Mouse (Mus musculus) kidney, adult 2 months (tissue): ENCODE results near the gene Fam110c.

Experiments used
- CTCF ChIP-seq: fragments of 200-500 bp; conservative IDR thresholded peaks from 2 replicates; pipeline ENCODE4 v1.5.1; 2011; ENCODE audit warnings: low read depth, mild to moderate bottlenecking, control low read depth, low read length, moderate library complexity, mixed read lengths; ENCODE audit not compliant: insufficient read depth, insufficient read length
- POLR2A ChIP-seq: fragments of 200-500 bp; IDR thresholded peaks from one replicate; pipeline ENCODE4 v1.6.1; 2011; ENCODE audit warnings: low read depth, low read length, control low read depth

GRCm38 (mm10) chr12:31116005-31116466 is 42.4 kb downstream of the Fam110c start:
- TF ChIP-seq CTCF = peak; percentile 72
- no peak for TF ChIP-seq POLR2A
